Mouse (Mus musculus): ENCODE results near the gene 1700067K01Rik.

DNA sequence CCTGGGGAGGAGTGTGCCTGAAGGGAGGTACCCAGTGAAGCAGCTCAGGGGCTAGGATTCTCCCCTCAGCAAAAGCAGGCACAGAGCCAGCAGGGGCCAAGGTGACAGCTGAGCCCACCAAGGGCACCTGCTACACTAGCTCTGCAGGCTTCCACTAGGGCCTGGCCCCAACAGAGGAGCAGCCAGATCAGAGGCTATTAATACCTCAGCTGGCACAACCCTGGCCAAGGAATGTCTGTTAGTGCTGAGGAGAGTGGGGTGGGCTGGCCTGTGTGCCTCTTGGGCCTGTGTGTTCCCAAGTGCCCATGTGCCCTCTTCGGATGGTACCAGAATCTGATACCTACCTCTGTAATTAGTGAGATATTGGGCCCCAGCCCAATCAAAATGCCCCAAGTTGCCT lies 21.1 kb upstream of the 1700067K01Rik start:
- TF ChIP-seq CTCF (IDR thresholded peaks at IDR 0.05; ENCODE audit: insufficient read depth, low read length): no peak
- no peak for TF ChIP-seq POLR2A (IDR thresholded peaks at IDR 0.05; ENCODE audit: borderline replicate concordance, extremely low read depth, low read depth, low read length)

All from lung, adult 2 months (tissue).